In the genomic region with DNA sequence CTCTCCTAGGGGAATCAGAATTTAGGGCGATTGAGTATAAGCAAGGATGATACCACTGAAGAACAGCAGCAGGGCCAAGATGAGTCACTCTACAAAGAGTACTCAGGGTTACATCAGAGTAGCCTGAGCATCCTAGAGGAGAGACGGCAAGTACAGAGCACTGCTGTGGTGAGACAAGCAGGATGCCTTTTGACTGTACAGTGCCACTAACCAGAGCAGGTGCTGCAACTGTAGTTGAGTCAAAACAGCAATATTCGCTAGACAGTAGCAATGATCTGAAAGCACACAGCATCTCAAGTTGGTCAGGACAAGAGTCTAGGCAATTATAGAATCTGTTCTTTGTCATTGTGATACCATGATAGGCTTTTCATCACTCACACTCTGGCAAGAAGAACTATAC, we compare ENCODE assay signal across 21 mouse cellular contexts.
DNase-seq lines count a peak whose midpoint lies in the region; ATAC-seq lines count a peak whose summit lies in the region.
"Had no signal": no experiment of that assay in that cellular context is flagged by ENCODE, and none has a peak within 500 bp of the region (broad histone marks: within the 10 kb centered on the region; RNA-seq: fewer than 3 reads in every experiment).

No protein-coding gene starts in this region.

- DNase-seq in frontal cortex, adult 2 months (ENCODE audit: extremely low spot score in 1 of 2, low spot score in 1 of 2): no peak
- DNase-seq in heart, adult 9 months (ENCODE audit: low spot score in 2 of 2): peak; percentile 31 to 36
- no peak for DNase-seq in heart, postnatal 4 days
- peak; percentile 17 for DNase-seq in 3T3-L1 (ENCODE audit: low read depth, low spot score)
- DNase-seq in brain, adult 2 months (ENCODE audit: low read depth, low spot score): peak; percentile 26
- DNase-seq in right cerebral cortex, postnatal 10 days (ENCODE audit: low spot score in 2 of 2): no peak
- DNase-seq: adrenal gland, adult 8-10 months; adrenal gland, postnatal 14 days; cerebellum, adult 11 months; cerebellum, adult 18-20 months; cerebellum, adult 8-10 months; cerebellum, adult 9-11 months; cerebellum, postnatal 14 days; cerebellum, postnatal 36 days; embryo, embryonic 11 days; forebrain, postnatal 0 days had no signal

- peak; percentile 35; the same call in 1 of the 2 replicates for ATAC-seq in frontal cortex, adult (ENCODE audit: low TSS enrichment)
- no peak for ATAC-seq in monocyte, adult 5-6 weeks (replicated peaks; ENCODE audit: insufficient number of reproducible peaks, low FRiP score, low TSS enrichment, poor library complexity, severe bottlenecking)
- ATAC-seq: activated CD4-positive, CD25-positive, alpha-beta regulatory T cell, adult 4 months; forebrain, embryonic 15.5 days; Patski had no signal

Comparison
In these comparisons a context has a peak if more than half of its experiments do, and no peak if none do; other contexts are left out.
1. DNase-seq: peak in heart, adult 9 months (2 of 2), 3T3-L1 (single experiment) and brain, adult 2 months (single experiment); none in frontal cortex, adult 2 months (0 of 2), heart, postnatal 4 days (single experiment) and right cerebral cortex, postnatal 10 days (0 of 2).